Mouse (Mus musculus): ENCODE results near the gene Gsdmc3. TPM values are rescaled to one million over a fixed set of nuclear protein-coding genes. Genes with fewer than 3 reads are reported as not detected.
"Not testable (repeated sequence)": the region's sequence is repeated elsewhere in the genome, so short reads cannot be mapped to it uniquely, and the experiment has no call there.

The Gsdmc3 gene
- polyA plus RNA-seq (2015; fragmentation: Nextera tagmentation; extraction: Ambion mirVana) = 3.5 and 3.9 TPM in 2 replicates

GRCm38 (mm10) chr15:63878458-63878857 lies at the start of gene Gsdmc3:
TSS of gene Gsdmc3 (minus strand) at chr15:63878558.
- ATAC-seq (ENCODE audit: insufficient read depth, low FRiP score, low read depth); H3K9me3 ChIP-seq; H3K27ac ChIP-seq; H3K27me3 ChIP-seq (replicated peaks); H3K4me1 ChIP-seq; H3K36me3 ChIP-seq; H3K9ac ChIP-seq; H3K4me2 ChIP-seq; H3K4me3 ChIP-seq (replicated peaks): not testable (repeated sequence)
- WGBS = 97% methylated on average over 1 of the region's 3 CpGs

- Histone ChIP-seq H3K27ac (no peak overlapping the region), H3K4me3 (replicated peaks) (no peak overlapping the region), H3K4me1 (no peaks in the 10 kb centered on the region), H3K9ac (no peak overlapping the region), H3K9me3 (no peaks in the 10 kb centered on the region), H3K27me3 (replicated peaks) (no peaks in the 10 kb centered on the region), H3K4me2 (no peak overlapping the region), H3K36me3 (peaks cover 3% of the 10 kb centered on the region; the same call in 1 of the 2 replicates)
- 83% methylated on average over 3 of the region's 3 CpGs for WGBS
- ATAC-seq (ENCODE audit: insufficient read depth, low FRiP score, low read depth) = no peak
These were observed 47.8 kb upstream of the Gsdmc3 start for GRCm38 (mm10) chr15:63926201-63926600.

DNA sequence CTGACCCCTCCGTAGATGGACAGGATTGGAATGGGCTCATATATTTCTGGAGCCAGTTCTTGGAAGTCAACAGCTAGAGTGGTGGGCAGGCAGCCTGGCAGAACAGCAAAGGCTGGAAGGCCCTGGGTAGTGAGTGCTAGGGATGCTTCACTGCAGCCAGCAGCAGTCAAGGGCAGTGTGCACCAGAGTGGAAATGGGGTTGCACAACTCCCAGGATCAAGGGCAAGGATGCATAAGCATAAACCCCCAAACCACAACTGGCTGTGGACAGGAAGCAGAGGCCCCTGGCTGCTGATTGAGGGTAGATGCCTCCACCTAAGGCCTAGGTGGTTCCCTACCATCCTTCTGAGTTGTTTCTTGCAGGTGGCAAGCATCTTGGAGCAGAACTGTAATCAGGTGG lies 46.1 kb upstream of the Gsdmc3 start:
- WGBS = 85% methylated on average over 1 of the region's 1 CpGs
- H3K4me1 ChIP-seq = no peaks in the 10 kb centered on the region
- no peak for ATAC-seq (ENCODE audit: insufficient read depth, low FRiP score, low read depth)

GRCm38 (mm10) chr15:63921618-63922017 lies 43.3 kb upstream of the Gsdmc3 start:
- not testable (repeated sequence) for H3K27ac ChIP-seq; H3K9ac ChIP-seq; H3K4me2 ChIP-seq; ATAC-seq (ENCODE audit: insufficient read depth, low FRiP score, low read depth); H3K4me1 ChIP-seq; H3K9me3 ChIP-seq; H3K36me3 ChIP-seq; H3K27me3 ChIP-seq (replicated peaks); H3K4me3 ChIP-seq (replicated peaks)
- 21% methylated on average over 3 of the region's 5 CpGs for WGBS

More for the DNA sequence above, 46.1 kb upstream of the Gsdmc3 start:
- Histone ChIP-seq H3K4me2 (no peak overlapping the region), H3K27me3 (replicated peaks) (no peaks in the 10 kb centered on the region), H3K9me3 (no peaks in the 10 kb centered on the region), H3K9ac (no peak overlapping the region), H3K36me3 (no peaks in the 10 kb centered on the region), H3K27ac (no peak overlapping the region), H3K4me3 (replicated peaks) (no peak overlapping the region)

GRCm38 (mm10) chr15:63919728-63920127 lies 41.4 kb upstream of the Gsdmc3 start:
- not testable (repeated sequence) for H3K36me3 ChIP-seq; H3K9ac ChIP-seq; H3K9me3 ChIP-seq; ATAC-seq (ENCODE audit: insufficient read depth, low FRiP score, low read depth); H3K4me1 ChIP-seq; H3K27ac ChIP-seq; H3K4me2 ChIP-seq; H3K27me3 ChIP-seq (replicated peaks); H3K4me3 ChIP-seq (replicated peaks)
- WGBS = 78% methylated on average over 2 of the region's 2 CpGs

DNA sequence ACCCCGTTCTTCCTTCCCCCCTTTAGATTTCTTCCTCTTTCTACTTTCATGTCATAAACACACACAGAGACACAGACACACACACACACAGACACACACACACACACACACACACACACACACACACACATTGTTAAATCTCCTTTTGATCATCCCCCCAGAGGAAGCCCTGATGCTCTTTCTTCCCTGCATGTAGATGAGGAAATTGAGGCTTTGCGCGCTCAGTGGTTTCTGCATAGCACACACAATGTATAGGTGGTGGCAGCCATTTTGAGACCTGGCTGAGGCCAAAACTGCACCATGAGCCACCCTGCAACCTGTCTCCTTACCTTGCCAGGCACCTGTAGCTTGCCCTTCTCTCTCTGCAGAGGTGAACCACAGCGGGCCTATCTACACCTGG lies 38.2 kb upstream of the Gsdmc3 start:
- H3K4me1 ChIP-seq; ATAC-seq (ENCODE audit: insufficient read depth, low FRiP score, low read depth): not testable (repeated sequence)
- 87% methylated on average over 4 of the region's 4 CpGs for WGBS

GRCm38 (mm10) chr15:63912197-63912596 lies 33.8 kb upstream of the Gsdmc3 start, which contains the start of gene Gsdmc4:
TSS of gene Gsdmc4 (minus strand) at chr15:63912297.
- not testable (repeated sequence) for H3K9ac ChIP-seq; H3K4me2 ChIP-seq; H3K4me3 ChIP-seq (replicated peaks); ATAC-seq (ENCODE audit: insufficient read depth, low FRiP score, low read depth); H3K9me3 ChIP-seq; H3K27ac ChIP-seq; H3K36me3 ChIP-seq; H3K4me1 ChIP-seq; H3K27me3 ChIP-seq (replicated peaks)
- 81% methylated on average over 2 of the region's 2 CpGs for WGBS

More for the DNA sequence above, 38.2 kb upstream of the Gsdmc3 start:
- not testable (repeated sequence) for H3K27ac ChIP-seq; H3K9me3 ChIP-seq; H3K4me2 ChIP-seq; H3K27me3 ChIP-seq (replicated peaks); H3K9ac ChIP-seq; H3K36me3 ChIP-seq; H3K4me3 ChIP-seq (replicated peaks)

GRCm38 (mm10) chr15:63909896-63910295 lies 31.5 kb upstream of the Gsdmc3 start:
- H3K36me3 ChIP-seq; H3K4me2 ChIP-seq; ATAC-seq (ENCODE audit: insufficient read depth, low FRiP score, low read depth); H3K4me1 ChIP-seq; H3K27ac ChIP-seq; H3K9ac ChIP-seq; H3K4me3 ChIP-seq (replicated peaks); H3K27me3 ChIP-seq (replicated peaks); H3K9me3 ChIP-seq: not testable (repeated sequence)

GRCm38 (mm10) chr15:63895560-63896353 lies 17.4 kb upstream of the Gsdmc3 start:
- not testable (repeated sequence) for H3K4me2 ChIP-seq

GRCm38 (mm10) chr15:63888440-63888839 lies 10.1 kb upstream of the Gsdmc3 start:
- not testable (repeated sequence) for H3K27me3 ChIP-seq (replicated peaks); H3K36me3 ChIP-seq; H3K9ac ChIP-seq; H3K4me2 ChIP-seq; H3K4me3 ChIP-seq (replicated peaks); H3K4me1 ChIP-seq; ATAC-seq (ENCODE audit: insufficient read depth, low FRiP score, low read depth); H3K27ac ChIP-seq; H3K9me3 ChIP-seq
- WGBS = 68% methylated on average over 5 of the region's 5 CpGs

More at GRCm38 (mm10) chr15:63895560-63896353, 17.4 kb upstream of the Gsdmc3 start:
- H3K27me3 ChIP-seq (replicated peaks); H3K4me1 ChIP-seq; H3K4me3 ChIP-seq (replicated peaks); H3K9ac ChIP-seq; H3K9me3 ChIP-seq; H3K27ac ChIP-seq; H3K36me3 ChIP-seq; ATAC-seq (ENCODE audit: insufficient read depth, low FRiP score, low read depth): not testable (repeated sequence)
- WGBS = 33% methylated on average over 9 of the region's 9 CpGs

DNA sequence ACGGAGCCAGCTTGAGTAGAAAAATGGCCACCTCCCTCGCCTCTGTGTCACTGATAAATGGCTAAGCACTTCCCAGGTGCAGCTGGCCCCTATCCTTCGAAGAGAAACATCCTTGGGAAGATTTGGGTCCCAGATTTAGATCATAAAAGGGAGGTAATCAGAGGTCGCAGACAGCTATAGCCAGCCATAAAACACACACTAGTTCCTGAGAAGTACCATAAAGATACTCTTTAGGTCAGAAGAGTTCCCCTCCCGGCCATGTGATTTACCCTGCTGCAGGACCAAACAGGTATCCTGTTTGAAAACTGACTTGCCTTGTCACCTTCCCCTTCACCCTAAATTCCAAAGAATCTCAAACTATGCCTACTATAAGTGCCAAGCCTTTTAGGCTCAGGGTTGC lies 9.6 kb upstream of the Gsdmc3 start:
- H3K4me3 ChIP-seq (replicated peaks); H3K9ac ChIP-seq; H3K27ac ChIP-seq; H3K4me2 ChIP-seq; H3K9me3 ChIP-seq; H3K4me1 ChIP-seq; H3K36me3 ChIP-seq; ATAC-seq (ENCODE audit: insufficient read depth, low FRiP score, low read depth); H3K27me3 ChIP-seq (replicated peaks): not testable (repeated sequence)
- no CpG with 5 or more reads among the region's 5 CpGs for WGBS

DNA sequence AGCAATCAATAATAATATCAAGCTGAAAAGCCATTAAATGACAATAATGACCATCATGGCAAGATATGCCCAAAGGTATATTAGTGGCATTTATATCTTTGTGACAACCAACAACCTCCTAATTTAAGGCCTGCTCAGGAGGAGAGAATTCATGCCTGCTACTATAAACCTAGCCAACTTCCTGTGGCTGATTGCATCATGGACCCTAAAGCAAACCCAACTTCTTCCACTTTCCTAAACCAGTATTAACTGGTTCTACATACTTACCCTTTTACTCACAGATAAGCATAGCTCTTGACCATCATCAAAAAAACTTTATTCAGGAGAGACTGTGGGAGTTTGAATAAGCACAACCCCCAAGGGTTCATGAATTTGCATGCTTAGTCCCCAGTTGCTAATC lies 2.2 kb downstream of the Gsdmc3 start:
- H3K9me3 ChIP-seq; H3K4me1 ChIP-seq; H3K27ac ChIP-seq; H3K4me3 ChIP-seq (replicated peaks); H3K9ac ChIP-seq; H3K27me3 ChIP-seq (replicated peaks); H3K36me3 ChIP-seq; ATAC-seq (ENCODE audit: insufficient read depth, low FRiP score, low read depth); H3K4me2 ChIP-seq: not testable (repeated sequence)

DNA sequence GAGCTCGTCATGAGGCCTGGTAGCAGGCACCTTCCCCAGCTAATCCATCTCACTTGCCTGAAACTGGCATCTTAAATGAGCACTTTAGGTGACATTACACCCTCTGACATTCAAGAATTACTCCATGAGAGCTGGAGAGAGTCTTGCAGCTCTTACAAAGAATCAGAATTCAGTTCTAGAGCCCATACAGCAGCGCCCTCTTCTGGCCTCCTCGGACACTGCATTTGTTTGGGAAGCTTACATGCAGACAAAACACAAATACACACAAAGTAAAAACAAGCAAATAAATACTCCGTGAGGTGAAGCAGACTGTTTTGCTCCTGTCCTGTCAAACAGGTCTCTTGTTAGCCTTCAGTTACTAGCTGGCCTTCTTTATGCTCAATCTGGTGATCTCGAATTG lies 16.4 kb downstream of the Gsdmc3 start:
- not testable (repeated sequence) for H3K4me1 ChIP-seq; H3K4me3 ChIP-seq (replicated peaks); H3K36me3 ChIP-seq; ATAC-seq (ENCODE audit: insufficient read depth, low FRiP score, low read depth); H3K9ac ChIP-seq; H3K4me2 ChIP-seq; H3K9me3 ChIP-seq; H3K27ac ChIP-seq; H3K27me3 ChIP-seq (replicated peaks)
- 40% methylated on average over 5 of the region's 5 CpGs for WGBS
